Mouse (Mus musculus) neural tube, embryonic 13.5 days (tissue): Measurements from ENCODE around the gene Traf5. TPM values are rescaled to one million over a fixed set of nuclear protein-coding genes. Genes with fewer than 3 reads are reported as not detected.

Source experiments
- ATAC-seq: fragments of 200-750 bp; cut with Nextera tagmentation; 2 replicates; pipeline ENCODE4 v1.8.0; 2017; ENCODE audit warnings: low read depth, mild to moderate bottlenecking, moderate TSS enrichment, moderate library complexity
- H3K27ac ChIP-seq: fragments of 300-500 bp; sonication (generic); replicated peaks from 2 replicates; pipeline ENCODE4 v1.5.1; 2015; ENCODE audit warnings: moderate library complexity, mild to moderate bottlenecking, inconsistent platforms
- H3K27me3 ChIP-seq: fragments of 300-500 bp; sonication (generic); 2 replicates; pipeline ENCODE4 v1.6.1; 2015; ENCODE audit warnings: mild to moderate bottlenecking, inconsistent platforms
- H3K36me3 ChIP-seq: fragments of 300-500 bp; sonication (generic); 2 replicates; pipeline ENCODE4 v1.6.1; 2015; ENCODE audit warnings: mild to moderate bottlenecking, inconsistent platforms
- H3K4me1 ChIP-seq: fragments of 300-500 bp; sonication (generic); replicated peaks from 2 replicates; pipeline ENCODE4 v1.6.1; 2015; ENCODE audit warnings: inconsistent platforms
- H3K4me2 ChIP-seq: fragments of 300-500 bp; sonication (generic); 2 replicates; pipeline ENCODE4 v1.6.1; 2015; ENCODE audit warnings: inconsistent platforms, mild to moderate bottlenecking, moderate library complexity
- H3K4me3 ChIP-seq: fragments of 300-500 bp; sonication (generic); 2 replicates; pipeline ENCODE4 v1.5.1; 2015; ENCODE audit warnings: mild to moderate bottlenecking, inconsistent platforms
- H3K9ac ChIP-seq: fragments of 300-500 bp; sonication (generic); 2 replicates; pipeline ENCODE4 v1.6.1; 2015; ENCODE audit warnings: moderate library complexity, mild to moderate bottlenecking, inconsistent platforms
- H3K9me3 ChIP-seq: fragments of 300-500 bp; sonication (generic); 2 replicates; pipeline ENCODE4 v1.6.1; 2016; ENCODE audit warnings: inconsistent platforms
- WGBS: fragments of 180-500 bp; shearing (Covaris S2); methylation state at CpG from one replicate; pipeline ENCODE4 v1.1.7; 2015; 5-methylcytosine and 5-hydroxymethylcytosine counted together
- microRNA-seq: library from miRNA; unstranded; fragments of <30 nt; microRNA quantifications from one replicate; pipeline ENCODE4, GENCODE M21; 2016
- polyA plus RNA-seq: library from polyadenylated mRNA; unstranded; fragments of >200 nt; fragmentation: Nextera tagmentation; extraction: Ambion mirVana; gene quantifications from 2 replicates; pipeline ENCODE4 v1.2.1, GENCODE M21; 2015

Traf5 gene
- polyA plus RNA-seq, 1 experiment from 2014 or later, result 2.4 TPM

- Histone ChIP-seq H3K27ac (no peak overlapping the region; the same call in 1 of the 2 replicates), H3K9ac (no peak overlapping the region), H3K4me2 (no peak overlapping the region), H3K36me3 (no peaks in the 10 kb centered on the region), H3K9me3 (no peaks in the 10 kb centered on the region), H3K27me3 (no peaks in the 10 kb centered on the region), H3K4me3 (no peak overlapping the region), H3K4me1 (no peaks in the 10 kb centered on the region)
- no peak for ATAC-seq
- 58% methylated on average over 3 of the region's 3 CpGs for WGBS
Observed at GRCm38 (mm10) chr1:191955101-191955500, 137.3 kb downstream of the Traf5 start.

DNA sequence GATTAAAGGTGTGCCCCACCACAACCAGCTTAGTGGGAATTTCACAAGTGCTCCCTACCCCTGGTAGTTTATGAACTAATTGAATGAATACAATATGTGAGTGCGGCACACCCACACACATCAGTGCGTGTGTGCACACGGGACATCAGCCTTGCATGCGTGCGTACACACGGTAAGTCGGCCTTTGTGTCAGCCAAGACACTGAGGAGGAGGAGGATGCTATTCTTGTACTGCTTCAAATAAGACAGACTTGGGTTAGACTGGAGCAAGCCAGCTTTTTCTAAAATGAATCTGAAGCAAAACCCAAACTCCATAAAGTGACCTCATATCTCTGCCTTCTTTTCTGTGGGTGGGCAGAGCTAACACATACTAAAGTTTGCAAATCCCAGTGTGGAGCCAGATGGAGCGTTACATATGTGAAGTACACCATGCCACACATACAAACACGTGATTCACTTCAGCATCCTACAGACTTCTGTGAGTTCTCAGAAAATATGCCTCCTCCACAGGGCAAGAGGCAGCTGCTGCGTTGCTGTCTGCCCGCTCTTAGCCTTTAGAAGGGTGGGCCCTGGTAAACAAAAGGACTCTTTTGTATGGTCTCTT is 139.5 kb downstream of the Traf5 start:
- Histone ChIP-seq H3K9me3 (no peaks in the 10 kb centered on the region), H3K27me3 (no peaks in the 10 kb centered on the region), H3K4me2 (no peak overlapping the region), H3K36me3 (no peaks in the 10 kb centered on the region), H3K27ac (no peak overlapping the region), H3K9ac (no peak overlapping the region), H3K4me1 (no peaks in the 10 kb centered on the region), H3K4me3 (no peak overlapping the region)
- WGBS, result 82% methylated on average over 11 of the region's 11 CpGs
- no peak for ATAC-seq

GRCm38 (mm10) chr1:191950611-191951010 is 141.7 kb downstream of the Traf5 start:
- Histone ChIP-seq H3K9ac (no peak overlapping the region), H3K36me3 (no peaks in the 10 kb centered on the region), H3K4me2 (no peak overlapping the region), H3K4me1 (no peaks in the 10 kb centered on the region), H3K27ac (no peak overlapping the region), H3K4me3 (no peak overlapping the region), H3K27me3 (no peaks in the 10 kb centered on the region), H3K9me3 (no peaks in the 10 kb centered on the region)
- 79% methylated on average over 2 of the region's 2 CpGs for WGBS
- no peak for ATAC-seq

GRCm38 (mm10) chr1:191948600-191948999 is 143.8 kb downstream of the Traf5 start:
- Histone ChIP-seq H3K4me3 (no peak overlapping the region), H3K36me3 (no peaks in the 10 kb centered on the region), H3K4me2 (no peak overlapping the region), H3K27ac (no peak overlapping the region), H3K9ac (no peak overlapping the region), H3K27me3 (no peaks in the 10 kb centered on the region), H3K9me3 (no peaks in the 10 kb centered on the region), H3K4me1 (no peaks in the 10 kb centered on the region)
- ATAC-seq, result no peak
- WGBS, result 75% methylated on average over 8 of the region's 8 CpGs

- WGBS, result 82% methylated on average over 8 of the region's 8 CpGs
- Histone ChIP-seq H3K4me3 (no peak overlapping the region), H3K4me2 (no peak overlapping the region), H3K4me1 (no peaks in the 10 kb centered on the region), H3K27ac (no peak overlapping the region), H3K9me3 (no peaks in the 10 kb centered on the region), H3K36me3 (no peaks in the 10 kb centered on the region), H3K27me3 (no peaks in the 10 kb centered on the region), H3K9ac (no peak overlapping the region)
- no peak for ATAC-seq
Observed at GRCm38 (mm10) chr1:191947796-191948195, 144.6 kb downstream of the Traf5 start.

Small RNA genes lying within 50 kb of the gene (microRNA-seq; reads per million reads assigned to microRNA genes)
- not detected for gene Mir3473c

Other genes starting within 250 kb of the Traf5 start
- 3.5 and 3.6 TPM in 2 replicates for gene Slc30a1, start 185.8 kb downstream of the Traf5 start, polyA plus RNA-seq
- 12.4 and 16.1 TPM in 2 replicates for gene Rd3, start 115.2 kb downstream of the Traf5 start, polyA plus RNA-seq
- 32.3 and 35.7 TPM in 2 replicates for gene Rcor3, start 45.5 kb upstream of the Traf5 start, polyA plus RNA-seq
- 3.5 and 3.9 TPM in 2 replicates for gene Kcnh1, start 98.2 kb upstream of the Traf5 start, polyA plus RNA-seq